Mouse (Mus musculus) kidney, postnatal 0 days (tissue): ENCODE results near the gene Gm13889. TPM values are rescaled to one million over a fixed set of nuclear protein-coding genes. Genes with fewer than 3 reads are reported as not detected.

Experiments used
- ATAC-seq: fragments of 200-750 bp; cut with Nextera tagmentation; replicated peaks from 2 replicates; pipeline ENCODE4 v1.8.0; 2017; ENCODE audit warnings: low read depth, moderate number of reproducible peaks, moderate TSS enrichment, moderate library complexity; ENCODE audit not compliant: low FRiP score
- DNase-seq: peaks from one replicate; pipeline ENCODE4 v3.0.0-alpha.2; 2016; ENCODE audit warnings: low spot score
- H3K27ac ChIP-seq: fragments of 300-500 bp; sonication (generic); 2 replicates; pipeline ENCODE4 v1.5.1; 2014; ENCODE audit warnings: mild to moderate bottlenecking
- H3K27me3 ChIP-seq: fragments of 300-500 bp; sonication (generic); 2 replicates; pipeline ENCODE4 v1.6.1; 2014; ENCODE audit warnings: low read length, mixed read lengths; ENCODE audit not compliant: insufficient read depth
- H3K36me3 ChIP-seq: fragments of 300-500 bp; sonication (generic); 2 replicates; pipeline ENCODE4 v1.6.1; 2014; ENCODE audit warnings: low read length, mixed read lengths; ENCODE audit not compliant: insufficient read depth
- H3K4me1 ChIP-seq: fragments of 300-500 bp; sonication (generic); replicated peaks from 2 replicates; pipeline ENCODE4 v1.6.1; 2014; ENCODE audit warnings: antibody characterized with exemption, low read length, mixed read lengths; ENCODE audit not compliant: insufficient read depth
- H3K4me2 ChIP-seq: fragments of 300-500 bp; sonication (generic); 2 replicates; pipeline ENCODE4 v1.6.1; 2014; ENCODE audit warnings: mild to moderate bottlenecking, low read length, moderate library complexity, mixed read lengths
- H3K4me3 ChIP-seq: fragments of 300-500 bp; sonication (generic); replicated peaks from 2 replicates; pipeline ENCODE4 v1.5.1; 2014; ENCODE audit warnings: low read depth, low read length
- H3K9ac ChIP-seq: fragments of 300-500 bp; sonication (generic); 2 replicates; pipeline ENCODE4 v1.6.1; 2014; ENCODE audit warnings: low read depth, low read length
- H3K9me3 ChIP-seq: fragments of 300-500 bp; sonication (generic); replicated peaks from 2 replicates; pipeline ENCODE4 v1.6.1; 2016; ENCODE audit warnings: low read length, inconsistent platforms, mixed read lengths
- CTCF ChIP-seq: IDR thresholded peaks from 2 replicates; pipeline ENCODE4 v1.5.1; 2016; ENCODE audit warnings: antibody characterized with exemption, low read depth, mild to moderate bottlenecking, moderate library complexity
- WGBS: fragments of 180-500 bp; shearing (Covaris S2); extraction: QIAGEN DNeasy Blood & Tissue Kit; methylation state at CpG from one replicate; pipeline ENCODE4 v1.1.7; 2014; 5-methylcytosine and 5-hydroxymethylcytosine counted together
- polyA plus RNA-seq: library from polyadenylated mRNA; unstranded; fragments of >200 nt; fragmentation: Nextera tagmentation; extraction: Ambion mirVana; gene quantifications from 2 replicates; pipeline ENCODE4 v1.2.1, GENCODE M21; 2015

Gene Gm13889
- polyA plus RNA-seq, 1 experiment from 2014 or later = 24.8 TPM

DNA sequence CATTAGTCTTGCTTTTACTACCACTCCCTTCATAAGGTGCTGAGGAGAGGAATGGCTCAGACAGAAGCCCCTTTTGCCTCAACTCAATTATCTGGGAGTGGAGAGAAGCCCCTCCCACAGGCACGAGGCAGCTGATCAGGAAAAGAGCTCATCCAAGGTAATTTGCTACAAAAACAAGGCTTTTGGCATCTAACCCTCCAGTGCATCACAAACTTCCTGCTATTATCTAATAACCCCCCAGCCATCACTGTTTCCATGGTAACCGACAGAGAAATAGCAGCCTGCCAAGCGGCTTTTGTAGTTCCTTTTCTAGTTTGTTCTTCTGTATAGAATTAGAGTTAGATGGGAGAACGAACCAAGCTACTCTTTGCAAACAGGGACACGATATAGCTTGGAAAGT lies 35.3 kb upstream of the Gm13889 start:
- Histone ChIP-seq H3K9ac (no peak overlapping the region), H3K27ac (no peak overlapping the region), H3K4me2 (no peak overlapping the region), H3K4me1 (no peaks in the 10 kb centered on the region), H3K36me3 (peaks cover 65% of the 10 kb centered on the region), H3K27me3 (no peaks in the 10 kb centered on the region), H3K9me3 (no peaks in the 10 kb centered on the region), H3K4me3 (no peak overlapping the region)
- no peak for TF ChIP-seq CTCF
- DNase-seq (peak; percentile 58), ATAC-seq (no peak)
- WGBS = 40% methylated on average over 5 of the region's 5 CpGs

DNA sequence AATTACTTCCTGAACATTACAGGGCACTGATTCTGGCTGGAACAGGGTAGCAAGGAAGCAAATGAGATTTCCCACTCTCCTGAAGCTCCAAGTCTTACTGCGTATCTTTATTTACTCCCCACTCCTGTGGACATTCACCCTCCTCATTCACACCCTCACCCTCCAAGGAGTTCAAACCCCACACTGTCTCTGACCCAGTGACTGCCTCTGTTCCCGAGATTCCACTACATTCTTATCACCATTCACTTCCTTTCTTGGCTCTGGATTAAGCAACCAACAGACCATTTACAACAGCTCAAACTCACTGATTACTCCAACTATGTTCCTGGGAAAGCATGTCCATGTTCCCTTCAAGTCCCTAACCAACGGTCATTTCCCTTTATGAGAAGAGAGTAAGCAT lies 34.3 kb upstream of the Gm13889 start:
- no peak overlapping the region for H3K27ac ChIP-seq
- H3K9me3 ChIP-seq = no peaks in the 10 kb centered on the region
- no peak overlapping the region for H3K4me2 ChIP-seq
- peaks cover 58% of the 10 kb centered on the region for H3K36me3 ChIP-seq
- no peak for DNase-seq
- no peak for TF ChIP-seq CTCF
- no peak overlapping the region for H3K4me3 ChIP-seq
- ATAC-seq = no peak
- H3K27me3 ChIP-seq = no peaks in the 10 kb centered on the region
- H3K9ac ChIP-seq = no peak overlapping the region
- WGBS = 74% methylated on average over 3 of the region's 3 CpGs
- no peaks in the 10 kb centered on the region; the same call in 1 of the 2 replicates for H3K4me1 ChIP-seq

DNA sequence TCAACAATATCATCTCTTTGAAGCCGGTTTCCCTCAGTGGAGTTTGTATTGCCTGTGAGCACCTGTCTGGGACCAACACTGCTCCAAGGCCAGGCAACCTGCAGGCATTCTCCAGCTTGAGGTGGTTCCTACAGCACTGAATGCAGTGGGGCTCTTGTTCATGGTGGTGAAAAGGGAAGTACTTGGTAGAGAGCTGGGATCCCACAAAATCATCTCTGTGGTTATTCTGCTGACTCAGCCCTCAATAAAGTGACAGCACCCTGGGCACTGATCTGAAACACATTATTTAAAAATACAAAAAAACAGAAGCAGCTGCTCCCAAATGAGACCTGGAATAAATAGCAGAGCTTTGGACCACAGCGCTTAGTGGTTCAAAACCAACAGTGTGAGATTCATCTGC lies 31.4 kb upstream of the Gm13889 start:
- DNase-seq = no peak
- no peak for ATAC-seq
- Histone ChIP-seq H3K9me3 (no peaks in the 10 kb centered on the region), H3K4me2 (no peak overlapping the region), H3K27me3 (no peaks in the 10 kb centered on the region), H3K36me3 (peaks cover 34% of the 10 kb centered on the region), H3K4me1 (peaks cover 6% of the 10 kb centered on the region; the same call in 1 of the 2 replicates), H3K4me3 (no peak overlapping the region), H3K9ac (no peak overlapping the region), H3K27ac (no peak overlapping the region)
- TF ChIP-seq CTCF = no peak
- WGBS = 94% methylated on average over 2 of the region's 2 CpGs

DNA sequence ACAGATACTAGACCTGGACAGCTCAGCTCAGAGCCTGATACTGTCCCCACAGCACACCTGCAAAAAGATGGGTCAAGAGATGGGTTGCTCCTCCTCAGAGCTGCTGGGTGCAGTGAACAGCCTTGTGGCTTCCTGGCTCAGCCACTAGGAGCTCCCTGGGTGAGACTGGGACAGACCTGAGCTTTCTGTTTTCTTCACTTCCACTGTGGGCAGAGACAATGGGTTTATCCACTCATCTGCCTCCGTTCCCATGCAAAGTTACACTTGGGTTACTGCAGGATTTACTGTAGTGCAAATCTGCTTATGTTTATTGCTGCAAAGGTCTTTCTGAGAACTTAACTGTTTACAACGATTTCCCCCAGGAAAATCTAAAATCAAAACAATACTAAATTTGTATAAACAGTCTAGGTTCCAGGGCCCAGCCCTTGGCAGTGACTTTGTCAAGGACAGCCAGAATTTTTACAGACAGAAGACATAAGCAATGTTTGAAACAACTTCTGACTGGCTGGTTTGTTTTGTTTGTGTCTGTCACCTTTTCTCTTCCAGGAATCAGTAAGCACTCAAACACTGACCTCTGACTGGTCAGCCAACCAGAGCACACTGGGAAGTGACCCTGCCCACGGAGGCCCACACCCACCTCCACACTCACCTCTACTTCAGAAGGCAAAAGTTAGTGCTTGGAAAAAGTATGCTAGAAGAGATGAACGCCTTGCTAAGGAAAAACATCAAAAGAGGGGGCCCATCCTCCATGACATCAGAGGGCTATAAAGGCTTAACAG lies 25.6 kb upstream of the Gm13889 start:
- H3K36me3 ChIP-seq = peaks cover 25% of the 10 kb centered on the region; the same call in 1 of the 2 replicates
- no peak for ATAC-seq

DNA sequence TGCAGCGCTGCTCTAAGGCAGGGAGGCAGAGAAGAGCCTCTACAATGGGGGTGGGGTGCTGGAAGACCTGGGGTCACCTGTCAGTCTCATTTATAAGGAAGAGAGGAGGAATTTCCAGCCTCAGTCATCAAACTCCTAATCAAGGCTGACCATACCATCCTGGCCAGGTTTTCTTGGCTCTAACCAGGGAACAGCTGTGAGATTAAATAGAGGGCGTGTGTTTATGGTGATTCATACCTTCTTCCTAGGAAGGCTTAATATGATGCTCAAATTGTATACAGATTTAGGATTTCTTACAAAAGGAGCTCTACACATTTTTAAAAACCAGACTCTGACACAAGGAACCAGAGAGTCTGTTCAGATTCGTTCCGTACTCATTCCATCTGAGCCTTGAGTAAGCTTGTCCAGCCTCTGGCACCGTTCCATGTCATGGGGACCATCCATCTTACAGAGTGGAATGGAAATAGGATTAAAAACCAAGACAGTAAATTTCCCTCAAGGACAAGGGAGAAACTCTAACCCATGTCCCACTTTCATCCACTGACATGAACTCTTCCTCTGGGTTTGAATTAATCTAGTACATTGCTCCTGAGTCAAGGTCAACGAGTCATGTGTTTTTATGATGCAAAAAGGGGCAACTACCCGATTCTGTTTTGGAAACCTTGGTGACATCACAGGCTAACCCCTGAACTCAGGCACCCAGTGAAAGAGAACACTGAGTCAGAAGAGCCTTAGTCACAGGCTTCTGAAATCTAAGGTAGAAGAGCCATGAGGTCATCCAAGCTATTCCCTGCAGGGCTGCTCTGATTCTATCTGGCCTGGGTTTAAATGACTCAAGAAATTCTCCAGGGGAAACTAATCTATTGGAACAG lies 22.5 kb upstream of the Gm13889 start:
- Histone ChIP-seq H3K9me3 (no peaks in the 10 kb centered on the region), H3K27ac (no peak overlapping the region), H3K4me2 (no peak overlapping the region), H3K9ac (no peak overlapping the region), H3K4me3 (no peak overlapping the region), H3K36me3 (0 out of 2 replicates have a peak, but pooled peaks cover 15% of the 10 kb centered on the region), H3K27me3 (no peaks in the 10 kb centered on the region), H3K4me1 (peaks cover 11% of the 10 kb centered on the region)
- ATAC-seq (no peak), DNase-seq (no peak)
- no peak for TF ChIP-seq CTCF
- WGBS = 80% methylated on average over 7 of the region's 7 CpGs

More for the DNA sequence above, 25.6 kb upstream of the Gm13889 start:
- H3K9ac ChIP-seq = no peak overlapping the region
- H3K4me1 ChIP-seq = peaks cover 6% of the 10 kb centered on the region; the same call in 1 of the 2 replicates
- no peak overlapping the region for H3K4me2 ChIP-seq
- 60% methylated on average over 4 of the region's 4 CpGs for WGBS
- no peak for TF ChIP-seq CTCF
- H3K4me3 ChIP-seq = no peak overlapping the region
- H3K9me3 ChIP-seq = no peaks in the 10 kb centered on the region
- H3K27ac ChIP-seq = 0 out of 2 replicates have a peak overlapping the region, but pooled peaks have one; percentile 13
- DNase-seq = no peak
- H3K27me3 ChIP-seq = no peaks in the 10 kb centered on the region
